Mouse (Mus musculus): ENCODE measurements at regions not wholly inside any gene's neighbourhood (a gene's known extent, or its start where the extent isn't known, plus 50 kb on each side); places are given as distances from the start of the nearest gene placed in this dataset.

GRCm38 (mm10) chr2:74363255-74363654 is 216.0 kb downstream of the Lnpk start:
- TF ChIP-seq CTCF (IDR thresholded peaks at IDR 0.05; ENCODE audit: low read depth) (no peak), EP300 (IDR thresholded peaks at IDR 0.05; ENCODE audit: low read depth) (no peak)

Data from heart, postnatal 0 days (tissue).